Mouse (Mus musculus): Measurements from ENCODE around the gene Adap1.

The Adap1 gene

GRCm38 (mm10) chr5:139323260-139323924, 2.0 kb downstream of the Adap1 start:
- DNase-seq (ENCODE audit: low spot score), result no peak

GRCm38 (mm10) chr5:139321331-139321730, 4.1 kb downstream of the Adap1 start:
- DNase-seq (ENCODE audit: low spot score), result no peak

GRCm38 (mm10) chr5:139320424-139320823, 5.0 kb downstream of the Adap1 start:
- DNase-seq (ENCODE audit: low spot score), result no peak

- no peak for DNase-seq (ENCODE audit: low spot score)
Observed at GRCm38 (mm10) chr5:139317751-139318504, 7.5 kb downstream of the Adap1 start.

GRCm38 (mm10) chr5:139316982-139317675, 8.3 kb downstream of the Adap1 start:
- no peak for DNase-seq (ENCODE audit: low spot score)

- DNase-seq (ENCODE audit: low spot score), result no peak
Observed at GRCm38 (mm10) chr5:139314941-139315642, 10.3 kb downstream of the Adap1 start.

GRCm38 (mm10) chr5:139313536-139313935, 11.9 kb downstream of the Adap1 start:
- no peak for DNase-seq (ENCODE audit: low spot score)

- no peak for DNase-seq (ENCODE audit: low spot score)
Observed at GRCm38 (mm10) chr5:139311822-139312221, 13.6 kb downstream of the Adap1 start.

GRCm38 (mm10) chr5:139310477-139310876, 14.9 kb downstream of the Adap1 start:
- DNase-seq (ENCODE audit: low spot score), result no peak

- no peak for DNase-seq (ENCODE audit: low spot score)
Observed at GRCm38 (mm10) chr5:139309946-139310345, 15.5 kb downstream of the Adap1 start.

GRCm38 (mm10) chr5:139303646-139304061, 21.8 kb downstream of the Adap1 start:
- no peak for DNase-seq (ENCODE audit: low spot score)

- no peak for DNase-seq (ENCODE audit: low spot score)
Observed at GRCm38 (mm10) chr5:139302101-139302500, 23.3 kb downstream of the Adap1 start.

GRCm38 (mm10) chr5:139297745-139298144, 27.7 kb downstream of the Adap1 start:
- no peak for DNase-seq (ENCODE audit: low spot score)

- DNase-seq (ENCODE audit: low spot score), result no peak
Observed at GRCm38 (mm10) chr5:139297092-139297491, 28.3 kb downstream of the Adap1 start.

- no peak for DNase-seq (ENCODE audit: low spot score)
Observed at GRCm38 (mm10) chr5:139294089-139294488, 31.3 kb downstream of the Adap1 start.

GRCm38 (mm10) chr5:139291811-139292560, 33.4 kb downstream of the Adap1 start:
- no peak for DNase-seq (ENCODE audit: low spot score)

- DNase-seq (ENCODE audit: low spot score), result no peak
Observed at GRCm38 (mm10) chr5:139290467-139291259, 34.8 kb downstream of the Adap1 start.

- no peak for DNase-seq (ENCODE audit: low spot score)
Observed at GRCm38 (mm10) chr5:139288591-139288990, 36.8 kb downstream of the Adap1 start.

GRCm38 (mm10) chr5:139287787-139288186, 37.6 kb downstream of the Adap1 start:
- DNase-seq (ENCODE audit: low spot score), result no peak

GRCm38 (mm10) chr5:139287099-139287498, 38.3 kb downstream of the Adap1 start:
- no peak for DNase-seq (ENCODE audit: low spot score)

Measured in retina, embryonic 14.5 days (tissue).